Mouse (Mus musculus): ENCODE data around the gene Masp2. TPM values are rescaled to one million over a fixed set of nuclear protein-coding genes. Genes with fewer than 3 reads are reported as not detected.

Masp2 gene
- polyA plus RNA-seq (2015; fragmentation: Nextera tagmentation; extraction: Ambion mirVana), result 0.21 TPM in 1 of 2 replicates, not detected in the other

GRCm38 (mm10) chr4:148602357-148603120, at the start of gene Masp2:
Masp2 (plus strand) TSS chr4:148602554.

GRCm38 (mm10) chr4:148558297-148559000, 43.9 kb upstream of the Masp2 start, which contains the start of gene Exosc10:
Exosc10 (plus strand) TSS chr4:148558429.

DNA sequence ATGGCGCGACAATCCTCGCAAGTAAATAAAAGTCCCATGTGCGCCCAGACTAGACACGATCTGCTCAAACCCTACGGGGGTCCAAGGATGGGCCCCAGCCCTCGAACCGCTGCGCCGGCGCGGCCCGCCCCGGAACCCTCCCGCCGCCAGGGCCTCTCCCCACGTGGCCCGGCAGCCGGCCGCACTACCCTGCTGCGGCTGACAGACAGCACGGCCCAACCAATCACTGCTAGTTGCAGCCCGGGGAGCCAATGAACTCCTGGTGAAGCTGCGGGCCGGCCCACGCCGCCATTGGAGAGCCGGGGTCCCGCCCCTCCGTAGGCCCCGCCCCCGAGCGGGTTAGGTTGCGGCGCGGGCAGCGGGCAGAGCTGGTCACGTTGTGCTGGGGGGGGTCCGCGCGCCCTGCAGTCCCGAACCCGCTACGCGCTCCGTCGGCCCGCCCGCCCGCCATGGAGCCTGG, 11.2 kb upstream of the Masp2 start, which contains the start of gene Srm:
Gene Srm (plus strand): TSS at position 333 of the 460 bp plus-strand sequence.

DNA sequence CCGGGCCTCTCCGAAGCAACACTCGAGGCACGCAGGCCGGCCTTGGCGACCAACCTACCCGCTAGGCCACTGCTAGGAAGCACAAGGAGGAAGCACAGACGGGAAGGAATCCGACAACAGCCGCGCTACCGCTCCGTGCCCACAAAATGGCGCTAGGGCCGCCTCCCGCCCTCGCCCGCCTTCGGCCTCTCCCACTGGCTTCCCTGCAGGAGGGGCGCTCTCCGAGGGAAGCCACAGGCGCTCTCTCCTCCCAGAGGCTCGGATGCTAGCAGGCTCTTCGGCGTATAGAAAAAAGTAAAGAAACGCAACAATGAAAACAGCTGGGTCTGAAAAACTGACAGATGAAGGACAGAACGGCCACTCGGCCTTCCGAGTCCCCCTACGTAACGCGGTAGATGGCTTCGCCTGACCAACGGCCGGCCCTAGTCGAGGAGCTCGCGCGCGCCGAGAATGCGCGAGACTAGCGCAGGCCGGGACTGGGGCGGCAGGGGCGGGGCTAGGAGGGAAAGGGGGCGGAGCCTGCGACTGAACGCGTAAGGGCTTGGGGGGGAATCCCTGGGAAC, 24.4 kb downstream of the Masp2 start, which contains the start of gene Tardbp:
Gene Tardbp (minus strand): TSS at position 397 of the 563 bp plus-strand sequence.

GRCm38 (mm10) chr4:148643291-148644156, 41.2 kb downstream of the Masp2 start, which contains the start of gene Gm572:
Gm572 (plus strand) TSS chr4:148643317.

Other genes starting within 250 kb of the Masp2 start
- 12.1 and 12.2 TPM in 2 replicates for gene Ubiad1, start 157.8 kb upstream of the Masp2 start, polyA plus RNA-seq (2015; fragmentation: Nextera tagmentation; extraction: Ambion mirVana)
- gene Mtor, start 153.9 kb upstream of the Masp2 start, polyA plus RNA-seq (2015; fragmentation: Nextera tagmentation; extraction: Ambion mirVana), result 12.2 and 15.8 TPM in 2 replicates
- 2.0 and 2.4 TPM in 2 replicates for gene Angptl7, start 102.1 kb upstream of the Masp2 start, polyA plus RNA-seq (2015; fragmentation: Nextera tagmentation; extraction: Ambion mirVana)
- 31.8 and 35.0 TPM in 2 replicates for gene Exosc10, start 44.1 kb upstream of the Masp2 start, polyA plus RNA-seq (2015; fragmentation: Nextera tagmentation; extraction: Ambion mirVana)
- 60.5 and 82.8 TPM in 2 replicates for gene Srm, start 11.1 kb upstream of the Masp2 start, polyA plus RNA-seq (2015; fragmentation: Nextera tagmentation; extraction: Ambion mirVana)
- 96.4 and 106 TPM in 2 replicates for gene Tardbp, start 24.5 kb downstream of the Masp2 start, polyA plus RNA-seq (2015; fragmentation: Nextera tagmentation; extraction: Ambion mirVana)
- 0.18 and 0.58 TPM in 2 replicates for gene Gm572, start 40.8 kb downstream of the Masp2 start, polyA plus RNA-seq (2015; fragmentation: Nextera tagmentation; extraction: Ambion mirVana)
- gene Casz1, start 201.9 kb downstream of the Masp2 start, polyA plus RNA-seq (2015; fragmentation: Nextera tagmentation; extraction: Ambion mirVana), result 11.2 and 12.3 TPM in 2 replicates